Mouse (Mus musculus) Muller cell, postnatal 12 days (primary cell): ENCODE data around the gene Fbl.
"Not testable (repeated sequence)": the region's sequence is repeated elsewhere in the genome, so short reads cannot be mapped to it uniquely, and the experiment has no call there.

Experiments used
- DNase-seq: peaks from one replicate; pipeline ENCODE4 v3.0.0-alpha.2; 2015; ENCODE audit errors: inconsistent ontology term

Gene Fbl

DNA sequence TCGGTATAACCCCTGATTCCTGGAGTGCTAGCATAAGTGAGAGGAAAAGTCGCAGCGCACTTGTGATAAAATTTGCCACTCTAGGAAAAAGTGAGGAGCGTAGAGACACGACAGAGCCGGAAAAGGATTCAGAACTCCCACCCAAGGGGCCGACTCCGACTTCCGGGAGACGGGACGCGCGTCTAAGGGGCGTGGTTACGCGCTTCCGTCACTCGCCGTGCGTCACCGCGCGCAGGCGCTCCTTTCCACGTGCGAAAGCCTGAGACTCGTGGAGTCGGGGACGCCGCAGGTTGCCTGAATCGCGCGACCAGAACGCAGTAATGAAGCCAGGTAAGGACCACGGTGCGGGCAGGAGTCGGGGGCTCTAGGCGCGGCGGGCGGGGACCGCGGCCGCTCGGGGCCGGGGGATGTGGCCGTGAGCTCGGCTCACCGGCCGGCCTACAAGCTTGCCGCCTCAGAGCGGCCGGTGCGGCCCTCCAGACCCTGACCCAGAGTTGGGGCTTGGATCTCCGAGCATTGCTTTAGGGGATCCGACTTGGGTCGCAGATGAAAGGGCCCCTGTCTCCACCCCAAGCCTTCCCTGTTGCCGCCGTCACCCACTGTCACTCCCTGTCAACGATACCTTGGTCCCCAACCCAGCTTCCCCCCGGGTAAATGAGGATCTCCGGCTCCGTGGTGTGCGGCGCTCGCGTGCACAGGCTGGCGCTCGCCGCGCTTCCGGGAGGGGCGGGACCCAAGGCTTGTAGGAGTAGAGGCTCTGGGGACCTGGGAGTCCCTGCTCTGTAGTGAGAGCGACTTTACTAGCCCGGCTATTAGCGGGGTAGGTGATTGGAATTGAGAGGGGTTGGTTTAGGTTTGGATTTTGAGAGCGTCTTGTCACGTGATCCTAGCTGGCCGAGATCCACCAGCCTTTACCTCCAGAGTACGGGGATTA is at the start of gene Fbl:
TSS of gene Fbl (plus strand) at position 222 of the 934 bp plus-strand sequence.
- peak; percentile 93 for DNase-seq

DNA sequence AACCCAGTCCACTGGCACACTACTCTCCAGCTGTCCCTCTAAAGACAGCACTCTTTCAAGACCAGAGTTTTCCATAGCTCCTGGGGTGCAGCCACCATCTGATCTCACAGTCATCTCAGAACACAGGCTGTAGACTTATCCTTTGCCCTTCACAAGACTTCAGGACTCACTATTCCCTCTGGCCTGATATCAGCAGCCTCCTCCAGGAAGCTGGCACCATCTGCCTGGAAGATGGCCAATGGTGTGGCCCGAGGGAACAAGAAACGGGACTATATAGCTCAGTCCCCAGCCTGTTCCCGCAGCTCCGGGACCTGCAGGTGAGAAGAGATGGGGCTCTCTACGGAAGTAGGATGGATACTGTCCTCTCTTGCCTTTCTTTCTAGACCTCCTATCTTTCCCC is 40.3 kb upstream of the Fbl start, which contains the start of gene 9530053A07Rik:
TSS of gene 9530053A07Rik (plus strand) at position 301 of the 400 bp plus-strand sequence.
- no peak for DNase-seq

GRCm38 (mm10) chr7:28137613-28138012 is 31.9 kb upstream of the Fbl start:
- peak; percentile 18 for DNase-seq

DNA sequence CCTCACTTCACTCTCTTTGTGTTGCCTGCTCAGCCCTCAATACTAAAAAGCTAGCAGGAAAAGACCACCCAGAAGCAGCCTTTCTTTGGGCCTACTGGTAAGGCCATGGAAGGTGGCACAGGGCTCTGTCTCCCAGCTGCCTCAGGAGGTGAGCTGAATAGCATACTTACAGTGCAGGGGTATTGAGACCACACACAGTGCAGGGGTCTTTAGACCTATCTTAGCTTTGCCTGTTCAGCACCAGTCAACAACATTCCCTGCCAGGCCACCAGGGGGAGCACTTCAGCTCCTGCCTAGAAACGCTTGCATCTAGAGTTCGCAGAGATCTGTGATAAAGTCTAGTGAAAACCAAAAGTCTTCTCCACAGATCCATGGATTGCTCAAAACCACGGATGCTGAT is 21.2 kb upstream of the Fbl start:
- DNase-seq = peak; percentile 66

GRCm38 (mm10) chr7:28149841-28150240 is 19.7 kb upstream of the Fbl start:
- no peak for DNase-seq

- no peak for DNase-seq
Observed at GRCm38 (mm10) chr7:28151584-28152221, 17.8 kb upstream of the Fbl start.

DNA sequence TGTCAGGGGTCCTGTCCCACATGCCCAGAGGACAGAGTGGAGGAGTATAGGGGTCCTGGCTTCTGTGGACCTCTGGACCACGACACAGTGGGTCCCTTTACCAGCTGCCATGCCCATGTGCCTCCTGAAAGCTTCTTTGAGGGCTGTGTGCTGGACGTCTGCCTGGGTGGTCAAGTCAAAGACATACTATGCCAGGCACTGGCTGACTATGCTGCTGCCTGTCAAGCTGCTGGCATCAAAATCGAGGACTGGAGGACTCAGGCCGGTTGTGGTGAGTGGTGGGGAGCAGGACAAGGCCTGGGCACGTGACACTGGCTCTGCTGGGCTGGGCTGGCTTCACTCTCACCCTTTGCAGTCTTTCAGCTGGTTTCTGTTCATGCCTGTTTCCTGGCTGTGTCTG is 15.9 kb upstream of the Fbl start:
- DNase-seq = not testable (repeated sequence)

GRCm38 (mm10) chr7:28159292-28159691 is 10.2 kb upstream of the Fbl start:
- peak; percentile 69 for DNase-seq

GRCm38 (mm10) chr7:28159893-28160292 is 9.6 kb upstream of the Fbl start:
- no peak for DNase-seq

DNA sequence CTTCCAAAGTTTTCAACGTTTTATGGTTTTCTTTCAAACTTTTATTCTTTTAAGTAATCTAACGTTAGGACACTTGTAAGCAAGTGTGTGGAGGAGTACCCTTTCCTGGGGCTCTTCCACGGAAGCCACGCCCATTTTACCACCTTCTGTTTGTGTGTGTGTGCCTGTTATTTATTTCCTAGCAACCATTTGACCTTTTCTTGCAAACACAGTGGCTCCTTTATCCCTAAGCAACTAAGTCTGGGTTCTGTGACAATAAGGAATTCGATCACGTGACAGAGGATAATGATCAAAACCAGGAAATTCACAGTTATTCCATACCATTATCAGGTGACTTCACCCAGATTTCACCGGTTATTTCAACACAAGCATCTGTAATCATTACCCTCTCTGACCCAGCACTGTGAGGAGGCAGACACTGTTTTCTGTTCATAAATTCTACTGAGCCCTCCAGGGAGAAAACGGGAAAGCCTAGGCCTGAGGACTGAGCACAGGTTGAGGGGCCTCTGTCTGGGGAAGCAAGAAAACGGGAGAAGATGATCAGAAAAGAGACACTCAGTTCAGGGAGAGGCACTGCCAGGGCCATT is 8.3 kb upstream of the Fbl start:
- DNase-seq = no peak

DNA sequence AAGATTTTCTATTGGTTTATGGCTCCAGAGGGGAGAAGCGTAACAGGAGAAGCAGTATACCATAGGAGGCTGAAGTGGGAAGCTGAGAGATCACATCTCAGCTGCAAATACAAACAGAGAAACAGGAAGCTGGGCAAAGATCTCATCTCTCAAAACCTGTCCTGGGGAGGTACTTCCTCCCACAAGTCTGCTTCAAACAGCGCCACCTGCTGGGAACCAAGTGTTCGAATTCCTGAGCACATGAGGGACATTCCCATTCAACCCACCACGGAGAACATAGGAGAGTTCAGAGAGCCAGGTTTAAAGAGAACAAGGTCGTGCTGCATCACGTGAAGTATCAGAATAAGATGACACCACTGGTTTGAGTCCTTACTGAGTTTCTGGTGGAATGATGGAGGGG is 4.1 kb upstream of the Fbl start:
- no peak for DNase-seq

DNA sequence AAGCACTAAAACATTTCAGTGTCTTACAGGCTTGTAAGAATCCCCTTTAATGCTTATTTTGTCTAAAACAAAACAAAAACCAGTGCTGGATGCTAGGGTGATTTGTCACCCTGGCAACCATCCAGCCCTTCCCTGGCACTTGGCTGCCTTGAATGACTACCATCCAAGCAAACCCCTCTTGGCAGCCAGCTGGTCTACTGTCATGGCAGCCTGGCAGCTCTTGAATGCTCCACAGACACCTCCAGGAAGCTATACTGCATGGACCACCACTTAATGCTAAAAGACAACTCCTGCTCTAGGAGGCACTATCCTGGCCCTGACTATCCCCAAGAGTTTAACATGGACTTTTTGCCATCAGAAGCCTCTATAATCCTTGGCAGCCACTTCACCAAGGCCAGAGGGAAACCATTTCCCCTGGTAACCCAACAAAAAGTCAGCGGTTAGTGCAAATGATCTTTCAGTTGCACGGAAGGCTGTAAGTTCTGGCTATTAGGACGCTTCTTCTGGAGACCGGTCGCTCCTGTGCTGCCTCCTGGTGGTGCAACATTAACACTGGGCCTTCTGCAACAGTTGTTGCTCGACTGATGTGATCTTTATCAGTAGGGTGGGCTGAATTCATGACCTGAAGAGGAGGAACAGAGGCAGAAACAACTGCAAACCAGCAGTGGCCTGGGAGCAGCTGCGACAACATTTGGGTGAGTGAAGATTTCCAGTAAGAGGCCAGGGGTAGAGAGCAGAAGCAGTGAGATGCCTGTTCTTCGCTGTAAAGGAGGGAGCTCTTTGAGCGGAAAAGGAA is 992 bp upstream of the Fbl start:
- peak; percentile 96 for DNase-seq

GRCm38 (mm10) chr7:28175358-28175757 is 5.8 kb downstream of the Fbl start:
- DNase-seq = no peak

GRCm38 (mm10) chr7:28179228-28179627 is 9.7 kb downstream of the Fbl start, which contains the start of gene Dyrk1b:
TSS of gene Dyrk1b (plus strand) at chr7:28179469.
- DNase-seq = peak; percentile 99

GRCm38 (mm10) chr7:28179741-28180377 is 10.3 kb downstream of the Fbl start:
- DNase-seq = peak; percentile 97

- no peak for DNase-seq
Observed at GRCm38 (mm10) chr7:28180890-28181289, 11.4 kb downstream of the Fbl start.

DNA sequence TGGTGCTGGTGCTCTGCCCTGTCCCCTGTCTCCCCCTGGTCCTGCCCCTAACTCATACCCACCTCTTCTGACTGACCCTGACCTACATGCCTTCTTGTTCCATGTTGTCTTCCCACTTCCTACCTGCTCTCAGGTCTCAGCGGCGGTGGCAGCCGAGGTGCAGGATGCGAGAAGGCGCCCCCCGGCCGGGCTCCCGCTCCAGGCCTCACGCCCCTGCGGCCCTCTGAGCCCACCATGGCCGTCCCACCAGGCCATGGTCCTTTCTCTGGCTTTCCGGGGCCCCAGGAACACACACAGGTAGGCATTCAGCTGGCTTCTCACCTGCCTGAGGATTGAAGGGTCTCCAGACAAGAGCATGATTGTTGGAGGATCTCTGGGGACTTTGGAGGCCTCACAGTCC is 11.9 kb downstream of the Fbl start:
- no peak for DNase-seq

DNA sequence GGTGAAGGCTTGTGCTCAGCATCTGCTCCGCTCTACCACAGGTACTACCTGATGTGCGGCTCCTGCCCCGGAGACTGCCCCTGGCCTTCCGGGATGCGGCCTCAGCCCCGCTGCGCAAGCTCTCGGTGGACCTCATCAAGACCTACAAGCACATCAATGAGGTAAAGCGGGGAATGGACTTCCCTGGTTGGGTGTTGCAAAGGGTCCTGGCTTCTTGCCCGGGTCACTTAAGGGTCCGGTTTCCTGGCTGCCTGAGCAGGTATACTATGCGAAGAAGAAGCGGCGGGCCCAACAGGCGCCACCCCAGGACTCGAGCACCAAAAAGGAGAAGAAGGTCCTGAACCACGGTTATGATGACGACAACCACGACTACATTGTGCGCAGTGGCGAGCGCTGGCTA is 12.8 kb downstream of the Fbl start:
- DNase-seq = no peak

DNA sequence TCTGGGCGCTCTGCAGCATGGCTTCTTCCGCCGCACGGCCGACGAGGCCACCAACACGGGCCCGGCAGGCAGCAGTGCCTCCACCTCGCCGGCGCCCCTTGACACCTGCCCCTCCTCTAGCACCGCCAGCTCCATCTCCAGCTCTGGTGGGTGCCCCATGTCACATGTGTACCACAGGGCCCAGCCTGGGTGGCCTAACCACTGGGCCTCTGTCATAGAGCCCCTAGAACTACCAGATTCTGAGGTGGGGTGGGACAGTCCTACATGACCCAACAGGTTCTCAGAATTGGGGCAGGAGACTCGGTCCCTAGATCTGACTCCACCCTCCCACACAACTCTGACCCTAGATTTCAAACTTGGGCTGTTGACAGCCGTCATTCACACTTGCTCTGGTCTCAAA is 16.4 kb downstream of the Fbl start:
- no peak for DNase-seq

- DNase-seq = no peak
Observed at GRCm38 (mm10) chr7:28186631-28187030, 17.1 kb downstream of the Fbl start.

- DNase-seq = no peak
Observed at GRCm38 (mm10) chr7:28191489-28191888, 22.0 kb downstream of the Fbl start.
